Mouse (Mus musculus) neural tube, embryonic 15.5 days (tissue): ENCODE data around the gene Trim37. TPM values are rescaled to one million over a fixed set of nuclear protein-coding genes. Genes with fewer than 3 reads are reported as not detected.

Source experiments
- ATAC-seq: fragments of 200-750 bp; cut with Nextera tagmentation; 2 replicates; pipeline ENCODE4 v1.8.0; 2017; ENCODE audit warnings: mild to moderate bottlenecking, moderate TSS enrichment, moderate library complexity; ENCODE audit not compliant: low FRiP score
- H3K27ac ChIP-seq: fragments of 300-500 bp; sonication (generic); replicated peaks from 2 replicates; pipeline ENCODE4 v1.5.1; 2015; ENCODE audit warnings: mild to moderate bottlenecking, inconsistent platforms
- H3K27me3 ChIP-seq: fragments of 300-500 bp; sonication (generic); replicated peaks from 2 replicates; pipeline ENCODE4 v1.6.1; 2015; ENCODE audit warnings: inconsistent platforms
- H3K36me3 ChIP-seq: fragments of 300-500 bp; sonication (generic); 2 replicates; pipeline ENCODE4 v1.6.1; 2015; ENCODE audit warnings: inconsistent platforms
- H3K4me1 ChIP-seq: fragments of 300-500 bp; sonication (generic); 2 replicates; pipeline ENCODE4 v1.6.1; 2015; ENCODE audit warnings: inconsistent platforms
- H3K4me2 ChIP-seq: fragments of 300-500 bp; sonication (generic); 2 replicates; pipeline ENCODE4 v1.6.1; 2015; ENCODE audit warnings: inconsistent platforms, mild to moderate bottlenecking, moderate library complexity
- H3K4me3 ChIP-seq: fragments of 300-500 bp; sonication (generic); replicated peaks from 2 replicates; pipeline ENCODE4 v1.5.1; 2015; ENCODE audit warnings: mild to moderate bottlenecking, inconsistent platforms
- H3K9ac ChIP-seq: fragments of 300-500 bp; sonication (generic); replicated peaks from 2 replicates; pipeline ENCODE4 v1.6.1; 2015; ENCODE audit warnings: mild to moderate bottlenecking, inconsistent platforms
- H3K9me3 ChIP-seq: fragments of 300-500 bp; sonication (generic); replicated peaks from 2 replicates; pipeline ENCODE4 v1.6.1; 2016; ENCODE audit warnings: inconsistent platforms
- WGBS: fragments of 180-500 bp; shearing (Covaris S2); methylation state at CpG from one replicate; pipeline ENCODE4 v1.1.7; 2015; ENCODE audit warnings: mixed read lengths; 5-methylcytosine and 5-hydroxymethylcytosine counted together
- polyA plus RNA-seq: library from polyadenylated mRNA; unstranded; fragments of >200 nt; fragmentation: Nextera tagmentation; extraction: Ambion mirVana; gene quantifications from 2 replicates; pipeline ENCODE4 v1.2.1, GENCODE M21; 2015

The Trim37 gene
- polyA plus RNA-seq, 1 experiment from 2014 or later: 79.3 TPM

DNA sequence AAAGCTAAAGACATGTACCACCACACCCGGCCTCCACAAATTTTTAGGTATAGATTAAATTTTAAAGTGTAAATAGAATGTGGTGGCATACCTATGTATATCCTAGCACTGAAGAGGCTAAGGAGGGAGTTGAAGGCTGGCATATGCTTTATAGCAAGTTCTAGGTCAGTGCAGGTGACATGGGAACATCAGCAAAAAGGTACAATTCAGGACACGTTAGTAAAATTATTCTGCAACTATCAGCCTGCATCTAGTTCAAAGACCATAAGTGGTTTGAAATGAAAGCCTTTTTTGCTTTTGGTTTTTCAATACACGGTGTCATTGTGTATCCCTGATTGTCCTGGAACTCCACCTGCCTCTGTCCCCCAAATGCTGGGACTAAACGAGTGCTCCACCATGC is 1.3 kb upstream of the Trim37 start:
- Histone ChIP-seq H3K4me3 (peak overlapping the region; percentile 95; the same call in 1 of the 2 replicates), H3K9me3 (no peaks in the 10 kb centered on the region), H3K27ac (0 out of 2 replicates have a peak overlapping the region, but pooled peaks have one; percentile 92)

DNA sequence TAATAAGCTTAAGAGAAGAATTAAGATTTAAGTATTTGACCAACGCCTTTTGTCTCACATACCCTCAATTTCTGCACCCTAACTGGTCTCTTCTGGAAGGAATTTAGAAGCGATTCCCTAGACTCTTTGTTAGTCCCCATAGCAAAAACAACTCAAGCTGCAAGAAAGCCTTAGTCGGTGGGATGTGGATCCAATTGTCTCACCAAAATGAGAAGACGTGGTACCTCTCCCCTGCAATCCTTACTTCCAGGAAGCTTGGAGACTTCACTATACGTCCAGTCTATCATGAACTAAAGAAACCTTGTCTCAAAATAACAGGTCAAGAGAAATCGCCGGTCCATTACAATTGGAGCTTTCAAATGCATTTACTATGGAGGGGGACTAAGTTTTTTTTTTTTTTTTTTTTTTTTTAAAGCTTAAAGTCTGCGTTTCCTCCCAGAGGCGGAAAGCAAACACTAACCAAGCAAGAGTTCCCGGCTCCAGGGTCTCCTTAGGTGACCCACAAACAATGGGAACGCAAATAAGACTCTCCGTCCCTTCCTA is 525 bp upstream of the Trim37 start:
- peak overlapping the region; percentile 93 for H3K9ac ChIP-seq
- H3K27me3 ChIP-seq: no peaks in the 10 kb centered on the region
- H3K27ac ChIP-seq: peak overlapping the region; percentile 92
- 2% methylated on average over 12 of the region's 12 CpGs for WGBS
- no peaks in the 10 kb centered on the region for H3K9me3 ChIP-seq
- H3K4me3 ChIP-seq: peak overlapping the region; percentile 95
- ATAC-seq: 0 out of 2 replicates have a peak, but pooled peaks have one; percentile 4
- H3K4me1 ChIP-seq: peaks cover 20% of the 10 kb centered on the region
- H3K36me3 ChIP-seq: peaks cover 27% of the 10 kb centered on the region
- H3K4me2 ChIP-seq: peak overlapping the region; percentile 66

More for the DNA sequence above, 1.3 kb upstream of the Trim37 start:
- Histone ChIP-seq H3K4me2 (peak overlapping the region; percentile 66), H3K36me3 (peaks cover 31% of the 10 kb centered on the region), H3K9ac (no peak overlapping the region), H3K27me3 (no peaks in the 10 kb centered on the region), H3K4me1 (peaks cover 20% of the 10 kb centered on the region)
- WGBS: 56% methylated on average over 4 of the region's 4 CpGs
- ATAC-seq: no peak

DNA sequence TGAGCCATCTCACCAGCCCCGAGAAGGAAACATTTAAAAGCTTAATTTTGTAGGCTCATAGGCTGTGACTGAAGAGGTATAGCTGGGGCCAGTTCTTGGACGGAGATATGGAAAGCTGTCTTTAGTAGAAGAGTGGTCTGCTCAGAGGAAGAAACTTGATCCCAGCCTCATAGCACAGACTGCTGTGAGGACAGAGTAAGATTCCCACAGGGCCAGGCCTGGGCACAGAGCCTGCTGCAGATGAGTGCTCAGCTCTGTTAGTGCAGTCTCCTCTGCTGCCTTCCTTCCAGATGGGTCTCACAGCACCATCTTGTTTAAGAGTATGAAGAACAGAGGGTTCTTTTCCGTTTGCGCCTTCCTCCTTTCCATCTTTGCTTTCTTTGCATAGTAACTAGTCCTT is 9.4 kb downstream of the Trim37 start:
- Histone ChIP-seq H3K27ac (no peak overlapping the region), H3K4me3 (no peak overlapping the region), H3K9ac (no peak overlapping the region), H3K27me3 (no peaks in the 10 kb centered on the region), H3K4me2 (no peak overlapping the region), H3K9me3 (no peaks in the 10 kb centered on the region), H3K36me3 (peaks cover 10% of the 10 kb centered on the region), H3K4me1 (no peaks in the 10 kb centered on the region)
- ATAC-seq: no peak
- 91% methylated on average over 4 of the region's 4 CpGs for WGBS

DNA sequence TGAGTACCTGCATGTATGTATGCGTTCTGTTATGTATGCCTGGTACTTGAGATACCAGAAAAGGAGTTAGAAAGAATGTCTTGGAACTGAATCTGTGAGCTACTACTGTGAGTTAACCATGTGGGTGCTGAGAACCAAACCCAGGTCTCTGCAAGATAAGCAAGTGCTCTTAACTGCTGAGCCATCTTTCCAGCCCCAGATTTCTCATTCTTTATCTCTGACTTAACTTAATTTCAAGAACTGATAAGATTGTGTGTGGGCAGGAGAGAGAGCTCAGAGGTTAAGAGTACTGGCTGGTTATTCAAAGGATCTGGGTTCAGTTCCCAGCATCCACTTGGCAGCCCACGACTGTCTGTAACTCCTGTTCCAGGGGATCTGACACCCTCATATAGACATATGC is 31.1 kb downstream of the Trim37 start:
- H3K27ac ChIP-seq: no peak overlapping the region
- H3K4me2 ChIP-seq: no peak overlapping the region
- no peaks in the 10 kb centered on the region for H3K4me1 ChIP-seq
- no peak overlapping the region for H3K4me3 ChIP-seq
- no peaks in the 10 kb centered on the region for H3K27me3 ChIP-seq
- H3K9ac ChIP-seq: no peak overlapping the region
- peaks cover 33% of the 10 kb centered on the region for H3K36me3 ChIP-seq
- whole genome bisulfite sequencing: 93% methylated on average over 2 of the region's 2 CpGs
- no peak for ATAC-seq
- H3K9me3 ChIP-seq: no peaks in the 10 kb centered on the region

DNA sequence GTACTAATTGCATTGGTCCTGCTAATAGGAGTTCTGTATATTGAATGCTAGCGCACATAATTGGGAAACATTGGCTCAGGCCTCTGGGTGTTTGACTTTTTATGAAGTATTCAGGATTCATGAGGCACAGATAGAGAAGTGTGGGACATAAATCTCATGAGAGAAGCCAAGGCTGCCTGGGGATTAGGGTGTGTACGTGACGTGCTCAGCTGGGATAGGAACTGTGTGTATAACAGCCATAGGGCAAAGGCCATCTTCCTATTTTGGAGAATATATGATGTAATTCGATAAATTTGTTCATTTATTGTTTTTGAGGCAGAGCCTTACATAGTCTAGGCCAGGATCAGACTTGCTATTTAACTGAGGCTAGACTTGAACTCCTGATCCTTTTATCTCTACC is 35.8 kb downstream of the Trim37 start:
- Histone ChIP-seq H3K27me3 (no peaks in the 10 kb centered on the region), H3K9me3 (no peaks in the 10 kb centered on the region), H3K4me3 (no peak overlapping the region), H3K4me2 (no peak overlapping the region), H3K9ac (no peak overlapping the region), H3K36me3 (peaks cover 45% of the 10 kb centered on the region), H3K4me1 (no peaks in the 10 kb centered on the region), H3K27ac (no peak overlapping the region)
- 85% methylated on average over 4 of the region's 4 CpGs for WGBS
- no peak for ATAC-seq

DNA sequence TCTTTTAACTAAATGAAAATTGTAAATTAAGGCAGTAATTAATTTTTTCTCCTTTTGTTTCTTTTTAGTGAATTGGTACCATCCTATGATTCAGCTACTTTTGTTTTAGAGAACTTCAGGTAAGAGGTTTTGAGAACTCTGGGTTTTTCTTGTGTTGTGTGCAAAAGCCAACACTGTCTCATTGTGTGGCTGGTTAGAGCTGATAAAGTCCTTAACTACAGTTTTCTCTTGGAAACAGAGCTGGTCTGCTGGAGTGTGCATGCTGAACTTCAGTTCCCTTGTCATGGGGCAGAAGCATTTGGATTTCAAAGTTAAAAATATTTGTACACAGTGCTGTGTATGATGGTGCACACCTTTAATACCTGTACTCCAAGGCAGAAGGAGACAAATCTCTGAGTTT is 36.9 kb downstream of the Trim37 start:
- H3K27ac ChIP-seq: no peak overlapping the region
- H3K27me3 ChIP-seq: no peaks in the 10 kb centered on the region
- ATAC-seq: no peak
- peaks cover 55% of the 10 kb centered on the region for H3K36me3 ChIP-seq
- H3K9me3 ChIP-seq: no peaks in the 10 kb centered on the region
- no peak overlapping the region for H3K4me3 ChIP-seq
- H3K9ac ChIP-seq: no peak overlapping the region
- no peak overlapping the region for H3K4me2 ChIP-seq
- no peaks in the 10 kb centered on the region for H3K4me1 ChIP-seq

DNA sequence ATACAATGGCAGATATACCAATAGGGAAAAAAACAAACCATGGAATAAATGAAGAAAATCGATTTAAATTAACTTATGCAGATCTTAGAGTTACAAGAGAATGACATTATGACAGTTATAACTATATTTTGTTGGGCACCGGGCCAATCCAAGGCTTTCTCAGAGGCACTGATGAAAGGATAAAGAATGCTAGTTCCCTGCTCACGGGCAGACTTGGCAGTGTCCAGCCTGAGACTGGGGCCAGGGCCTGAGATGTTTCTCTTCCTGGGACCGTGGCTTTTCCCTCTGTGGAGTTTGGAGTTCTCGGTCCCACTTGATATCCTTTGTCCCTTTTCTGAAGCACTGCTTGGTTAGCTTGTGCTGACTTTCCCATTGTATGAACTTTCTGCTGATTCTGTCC is 46.7 kb downstream of the Trim37 start:
- no peak overlapping the region for H3K9ac ChIP-seq
- no peak overlapping the region for H3K27ac ChIP-seq
- H3K27me3 ChIP-seq: no peaks in the 10 kb centered on the region
- H3K9me3 ChIP-seq: no peaks in the 10 kb centered on the region
- WGBS: 91% methylated on average over 5 of the region's 5 CpGs
- peaks cover 21% of the 10 kb centered on the region for H3K36me3 ChIP-seq
- no peak overlapping the region for H3K4me3 ChIP-seq
- no peak overlapping the region for H3K4me2 ChIP-seq
- ATAC-seq: no peak
- no peaks in the 10 kb centered on the region for H3K4me1 ChIP-seq

DNA sequence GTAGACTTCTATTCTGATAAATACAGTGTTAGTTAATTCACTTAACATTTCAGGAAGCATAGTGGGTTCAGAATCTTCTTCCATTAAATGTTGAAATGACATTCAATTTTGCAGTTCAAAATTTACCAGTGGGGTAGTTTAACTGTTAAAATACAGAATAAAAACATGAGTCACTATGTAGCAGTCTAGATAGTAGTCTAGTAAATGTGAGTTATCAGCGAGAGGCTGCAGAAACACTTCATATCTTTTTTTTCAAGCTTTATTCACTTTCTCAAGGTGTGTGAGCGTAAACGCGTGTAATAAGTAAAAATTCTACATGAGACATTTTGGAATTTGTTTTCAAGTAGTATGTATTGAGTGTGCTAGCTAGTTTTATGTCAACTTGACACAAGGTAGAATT is 48.2 kb downstream of the Trim37 start:
- Histone ChIP-seq H3K36me3 (peaks cover 17% of the 10 kb centered on the region), H3K27ac (no peak overlapping the region), H3K9me3 (no peaks in the 10 kb centered on the region), H3K4me1 (no peaks in the 10 kb centered on the region), H3K27me3 (no peaks in the 10 kb centered on the region), H3K4me3 (no peak overlapping the region), H3K9ac (no peak overlapping the region), H3K4me2 (no peak overlapping the region)
- ATAC-seq: no peak
- WGBS: 98% methylated on average over 4 of the region's 4 CpGs

DNA sequence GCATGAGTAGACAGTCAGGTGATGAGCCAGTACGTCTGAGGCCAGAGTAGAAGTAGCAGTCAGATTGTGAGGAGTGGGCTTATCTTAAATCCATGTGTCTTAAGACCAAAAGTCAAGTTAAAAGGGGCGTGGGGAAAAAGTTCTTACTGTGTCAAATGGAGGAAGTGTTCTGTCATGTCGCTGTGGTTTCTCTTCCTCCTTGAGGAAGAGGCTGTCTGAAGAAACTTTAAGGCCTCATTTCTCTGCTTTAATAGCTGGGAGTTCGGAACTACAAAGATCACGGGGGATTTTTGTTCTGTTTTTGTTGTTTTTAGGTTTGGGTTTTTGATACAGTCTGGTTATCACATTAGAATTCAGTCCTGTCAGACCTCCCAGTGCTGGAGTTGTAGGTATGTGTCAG is 85.4 kb downstream of the Trim37 start:
- 81% methylated on average over 5 of the region's 5 CpGs for WGBS
- Histone ChIP-seq H3K9ac (no peak overlapping the region), H3K4me3 (no peak overlapping the region), H3K4me1 (no peaks in the 10 kb centered on the region), H3K27ac (no peak overlapping the region), H3K36me3 (peaks cover 9% of the 10 kb centered on the region), H3K27me3 (no peaks in the 10 kb centered on the region), H3K4me2 (no peak overlapping the region), H3K9me3 (no peaks in the 10 kb centered on the region)
- no peak for ATAC-seq

DNA sequence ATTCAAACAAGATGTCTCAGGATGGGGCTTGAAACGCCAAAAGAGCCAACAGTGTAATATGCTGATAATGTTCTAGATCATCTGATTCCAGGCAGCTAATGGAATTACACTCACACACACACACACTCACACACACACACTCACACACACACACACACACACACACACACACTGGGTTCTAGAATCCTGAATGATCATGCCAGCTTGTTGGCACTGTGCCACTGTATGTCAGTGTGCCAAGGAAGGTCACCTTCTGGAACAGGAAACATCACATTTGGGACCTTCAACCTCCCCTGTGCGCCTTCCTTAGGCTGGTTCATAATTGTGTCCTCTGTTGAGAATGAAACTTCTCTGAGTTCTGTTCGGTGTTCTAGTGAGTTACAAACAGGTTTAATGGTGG is 95.8 kb downstream of the Trim37 start:
- H3K27ac ChIP-seq: no peak overlapping the region
- WGBS: 92% methylated on average over 3 of the region's 3 CpGs
- H3K27me3 ChIP-seq: no peaks in the 10 kb centered on the region
- H3K36me3 ChIP-seq: peaks cover 29% of the 10 kb centered on the region
- no peaks in the 10 kb centered on the region for H3K4me1 ChIP-seq
- no peak overlapping the region for H3K9ac ChIP-seq
- H3K4me2 ChIP-seq: no peak overlapping the region
- H3K9me3 ChIP-seq: no peaks in the 10 kb centered on the region
- H3K4me3 ChIP-seq: no peak overlapping the region
- no peak for ATAC-seq

DNA sequence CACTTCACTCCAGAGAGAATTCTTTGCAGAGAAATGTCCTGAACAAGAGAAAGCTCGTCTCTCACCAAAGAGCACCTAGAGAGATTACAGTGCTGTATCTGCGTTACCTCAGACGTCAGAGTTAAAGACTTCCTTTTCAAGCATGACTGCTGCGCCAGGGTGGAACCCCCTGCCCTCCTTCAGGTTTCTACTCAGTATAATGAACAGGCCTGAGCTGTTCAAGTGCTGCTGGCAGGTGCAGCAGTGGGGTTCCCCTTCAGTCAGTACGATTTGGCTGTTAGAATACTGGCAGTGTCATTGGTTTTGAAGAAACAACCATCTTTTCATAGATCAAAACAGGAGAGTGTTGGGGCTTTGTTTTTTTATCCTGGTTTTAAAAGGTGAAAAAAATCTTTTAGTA is 100.2 kb downstream of the Trim37 start:
- H3K9me3 ChIP-seq: no peaks in the 10 kb centered on the region
- H3K4me1 ChIP-seq: no peaks in the 10 kb centered on the region
- peaks cover 32% of the 10 kb centered on the region for H3K36me3 ChIP-seq
- WGBS: 83% methylated on average over 5 of the region's 5 CpGs
- H3K9ac ChIP-seq: no peak overlapping the region
- no peak overlapping the region for H3K4me3 ChIP-seq
- H3K27me3 ChIP-seq: no peaks in the 10 kb centered on the region
- ATAC-seq: no peak
- no peak overlapping the region for H3K27ac ChIP-seq
- H3K4me2 ChIP-seq: no peak overlapping the region

DNA sequence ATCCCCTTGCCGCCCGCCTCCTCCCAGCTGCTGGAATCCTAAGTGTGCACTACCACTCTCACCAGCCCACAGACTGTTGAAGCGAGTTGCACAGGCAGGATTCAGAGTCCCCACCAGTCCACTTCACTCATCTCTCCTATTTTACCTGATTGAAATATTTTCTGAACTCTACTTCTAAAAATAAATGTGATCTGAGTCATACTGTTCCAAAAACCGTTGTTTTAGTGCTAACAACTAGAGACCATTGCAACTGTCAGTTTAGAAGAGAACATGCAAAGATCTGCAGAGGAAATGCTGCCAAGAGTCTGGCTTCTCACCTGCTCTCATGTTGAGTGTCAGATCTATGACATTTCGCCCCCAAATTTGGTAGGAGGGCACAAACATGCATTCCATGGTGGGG is 106.5 kb downstream of the Trim37 start:
- 93% methylated on average over 5 of the region's 5 CpGs for WGBS
- Histone ChIP-seq H3K4me3 (no peak overlapping the region), H3K9me3 (no peaks in the 10 kb centered on the region), H3K9ac (no peak overlapping the region), H3K36me3 (peaks cover 21% of the 10 kb centered on the region), H3K27ac (no peak overlapping the region), H3K27me3 (no peaks in the 10 kb centered on the region), H3K4me1 (no peaks in the 10 kb centered on the region), H3K4me2 (no peak overlapping the region)
- no peak for ATAC-seq
